Mouse (Mus musculus): Measurements from ENCODE around the gene Clec3a. TPM values are rescaled to one million over a fixed set of nuclear protein-coding genes. Genes with fewer than 3 reads are reported as not detected.

The Clec3a gene
- not detected for polyA plus RNA-seq (2012; fragmentation: generic; extraction: Trizol)

GRCm38 (mm10) chr8:114417786-114418185, at the start of gene Clec3a:
TSS of gene Clec3a (plus strand) at chr8:114418086.

GRCm38 (mm10) chr8:114439334-114440204, 21.7 kb downstream of the Clec3a start, which contains the start of gene Wwox:
TSS of gene Wwox (plus strand) at chr8:114439655.

Other genes with a start within 250 kb of the Clec3a start
- not detected for gene Vat1l, start 212.5 kb upstream of the Clec3a start, polyA plus RNA-seq (2012; fragmentation: generic; extraction: Trizol)
- gene Wwox, start 21.6 kb downstream of the Clec3a start, polyA plus RNA-seq (2012; fragmentation: generic; extraction: Trizol) = 10 to 100 TPM in 1 of 2 experiments, 1 to 10 TPM in 1; 4.7 to 15.9 TPM

Measured in C3H10T1/2 (cell line).